Mouse (Mus musculus): ENCODE measurements around the gene Zfp316. TPM values are rescaled to one million over a fixed set of nuclear protein-coding genes. Genes with fewer than 3 reads are reported as not detected.
A peak's percentile ranks its signal among the peaks of the same experiment; 100 is the strongest.

The Zfp316 gene
- polyA plus RNA-seq, 1 experiment from 2014 or later: 2.2 TPM

- Histone ChIP-seq H3K36me3 (ENCODE audit: control insufficient read depth, insufficient read depth, low read length) (no peaks in the 10 kb centered on the region), H3K9ac (ENCODE audit: low read depth, low read length) (peak overlapping the region; percentile 63), H3K27me3 (ENCODE audit: control insufficient read depth, insufficient read depth, low read length) (peaks cover 51% of the 10 kb centered on the region), H3K27ac (ENCODE audit: low read depth, low read length) (no peak overlapping the region), H3K9me3 (ENCODE audit: control insufficient read depth, low read length) (no peaks in the 10 kb centered on the region; the same call in 1 of the 2 replicates), H3K4me3 (ENCODE audit: low read length) (peak overlapping the region; percentile 59), H3K4me1 (ENCODE audit: control insufficient read depth, insufficient read depth, low read length) (peaks cover 14% of the 10 kb centered on the region; the same call in 1 of the 2 replicates), H3K4me2 (replicated peaks; ENCODE audit: low read depth, low read length) (peak overlapping the region; percentile 98)
- 1% methylated on average over 18 of the region's 19 CpGs for WGBS
- ATAC-seq (ENCODE audit: low FRiP score, low TSS enrichment): no peak
Observed at GRCm38 (mm10) chr5:143292879-143293278, 23.1 kb upstream of the Zfp316 start.

DNA sequence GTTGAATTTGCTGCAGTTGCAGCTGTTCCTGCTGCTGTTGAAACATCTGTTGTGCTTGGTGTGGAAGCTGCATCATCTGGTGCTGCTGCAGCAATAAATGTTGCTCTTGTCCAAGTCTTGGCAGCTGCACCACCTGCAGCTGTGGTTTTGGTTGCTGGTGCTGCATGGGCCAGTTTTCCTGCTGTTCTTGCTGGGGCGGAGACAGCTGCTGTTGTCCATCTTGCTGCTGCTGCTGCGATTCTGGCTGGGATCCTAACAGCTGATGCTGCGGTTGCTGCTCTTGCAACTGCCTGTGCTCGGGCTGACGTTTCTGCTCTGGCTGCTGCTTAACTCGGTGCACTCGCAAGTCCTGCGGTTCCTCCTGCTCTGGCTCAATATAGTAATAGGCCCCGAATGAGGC, 19.5 kb upstream of the Zfp316 start:
- no peaks in the 10 kb centered on the region for H3K9me3 ChIP-seq (ENCODE audit: control insufficient read depth, low read length)
- H3K4me2 ChIP-seq (replicated peaks; ENCODE audit: low read depth, low read length): no peak overlapping the region
- no peaks in the 10 kb centered on the region for H3K36me3 ChIP-seq (ENCODE audit: control insufficient read depth, insufficient read depth, low read length)
- WGBS: 73% methylated on average over 9 of the region's 9 CpGs
- H3K27ac ChIP-seq (ENCODE audit: low read depth, low read length): no peak overlapping the region
- no peak overlapping the region for H3K4me3 ChIP-seq (ENCODE audit: low read length)
- peaks cover 14% of the 10 kb centered on the region; the same call in 1 of the 2 replicates for H3K4me1 ChIP-seq (ENCODE audit: control insufficient read depth, insufficient read depth, low read length)
- H3K9ac ChIP-seq (ENCODE audit: low read depth, low read length): no peak overlapping the region
- ATAC-seq (ENCODE audit: low FRiP score, low TSS enrichment): no peak
- H3K27me3 ChIP-seq (ENCODE audit: control insufficient read depth, insufficient read depth, low read length): peaks cover 72% of the 10 kb centered on the region

- peak overlapping the region; percentile 35; the same call in 1 of the 2 replicates for H3K9ac ChIP-seq (ENCODE audit: low read depth, low read length)
- 9% methylated on average over 9 of the region's 9 CpGs for WGBS
- peaks cover 10% of the 10 kb centered on the region; the same call in 1 of the 2 replicates for H3K4me1 ChIP-seq (ENCODE audit: control insufficient read depth, insufficient read depth, low read length)
- H3K27me3 ChIP-seq (ENCODE audit: control insufficient read depth, insufficient read depth, low read length): peaks cover 64% of the 10 kb centered on the region
- no peak overlapping the region for H3K27ac ChIP-seq (ENCODE audit: low read depth, low read length)
- H3K9me3 ChIP-seq (ENCODE audit: control insufficient read depth, low read length): no peaks in the 10 kb centered on the region
- peak overlapping the region; percentile 49 for H3K4me2 ChIP-seq (replicated peaks; ENCODE audit: low read depth, low read length)
- H3K4me3 ChIP-seq (ENCODE audit: low read length): peak overlapping the region; percentile 29
- H3K36me3 ChIP-seq (ENCODE audit: control insufficient read depth, insufficient read depth, low read length): no peaks in the 10 kb centered on the region
- no peak for ATAC-seq (ENCODE audit: low FRiP score, low TSS enrichment)
Observed at GRCm38 (mm10) chr5:143288378-143288911, 18.6 kb upstream of the Zfp316 start.

DNA sequence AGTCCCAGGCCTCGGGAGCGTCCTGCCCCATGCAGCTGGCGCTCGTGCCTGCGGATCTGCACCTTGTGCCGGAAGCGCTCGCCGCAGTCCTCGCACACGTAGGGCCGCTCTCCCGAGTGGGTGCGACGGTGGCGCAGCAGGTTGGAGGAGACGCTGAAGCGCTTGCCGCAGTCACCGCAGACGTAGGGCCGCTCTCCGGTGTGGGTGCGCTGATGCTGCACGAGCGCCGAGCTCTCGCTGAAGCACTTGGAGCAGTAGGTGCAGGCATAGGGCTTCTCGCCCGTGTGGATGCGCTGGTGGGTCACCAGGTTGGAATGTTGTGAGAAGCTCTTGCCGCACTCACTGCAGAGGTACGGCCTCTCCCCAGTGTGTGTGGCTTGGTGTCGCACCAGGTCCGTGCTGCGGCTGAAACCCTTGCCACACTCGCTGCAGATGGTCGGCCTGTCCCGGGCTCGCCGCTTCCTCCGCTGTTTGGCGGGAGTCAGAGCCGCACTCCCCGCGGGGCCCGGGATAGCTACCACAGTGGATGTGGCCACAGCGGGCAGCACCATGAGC, 18.0 kb upstream of the Zfp316 start:
- H3K4me1 ChIP-seq (ENCODE audit: control insufficient read depth, insufficient read depth, low read length): peaks cover 5% of the 10 kb centered on the region; the same call in 1 of the 2 replicates
- H3K36me3 ChIP-seq (ENCODE audit: control insufficient read depth, insufficient read depth, low read length): no peaks in the 10 kb centered on the region
- peak overlapping the region; percentile 49 for H3K4me2 ChIP-seq (replicated peaks; ENCODE audit: low read depth, low read length)
- peak; percentile 30; the same call in 1 of the 2 replicates for ATAC-seq (ENCODE audit: low FRiP score, low TSS enrichment)
- peaks cover 58% of the 10 kb centered on the region for H3K27me3 ChIP-seq (ENCODE audit: control insufficient read depth, insufficient read depth, low read length)
- WGBS: 1% methylated on average over 47 of the region's 48 CpGs
- H3K9ac ChIP-seq (ENCODE audit: low read depth, low read length): peak overlapping the region; percentile 35; the same call in 1 of the 2 replicates
- H3K4me3 ChIP-seq (ENCODE audit: low read length): peak overlapping the region; percentile 29
- no peaks in the 10 kb centered on the region for H3K9me3 ChIP-seq (ENCODE audit: control insufficient read depth, low read length)
- H3K27ac ChIP-seq (ENCODE audit: low read depth, low read length): no peak overlapping the region

GRCm38 (mm10) chr5:143284762-143285161, 14.9 kb upstream of the Zfp316 start:
- ATAC-seq (ENCODE audit: low FRiP score, low TSS enrichment): no peak
- no peaks in the 10 kb centered on the region for H3K36me3 ChIP-seq (ENCODE audit: control insufficient read depth, insufficient read depth, low read length)
- H3K9ac ChIP-seq (ENCODE audit: low read depth, low read length): no peak overlapping the region
- H3K9me3 ChIP-seq (ENCODE audit: control insufficient read depth, low read length): no peaks in the 10 kb centered on the region
- no peak overlapping the region for H3K4me2 ChIP-seq (replicated peaks; ENCODE audit: low read depth, low read length)
- H3K4me1 ChIP-seq (ENCODE audit: control insufficient read depth, insufficient read depth, low read length): no peaks in the 10 kb centered on the region
- H3K4me3 ChIP-seq (ENCODE audit: low read length): no peak overlapping the region
- WGBS: 57% methylated on average over 6 of the region's 6 CpGs
- no peak overlapping the region for H3K27ac ChIP-seq (ENCODE audit: low read depth, low read length)
- H3K27me3 ChIP-seq (ENCODE audit: control insufficient read depth, insufficient read depth, low read length): peaks cover 42% of the 10 kb centered on the region

GRCm38 (mm10) chr5:143279247-143279646, 9.4 kb upstream of the Zfp316 start:
- Histone ChIP-seq H3K9me3 (ENCODE audit: control insufficient read depth, low read length) (no peaks in the 10 kb centered on the region), H3K4me1 (ENCODE audit: control insufficient read depth, insufficient read depth, low read length) (no peaks in the 10 kb centered on the region), H3K4me2 (replicated peaks; ENCODE audit: low read depth, low read length) (no peak overlapping the region), H3K27me3 (ENCODE audit: control insufficient read depth, insufficient read depth, low read length) (no peaks in the 10 kb centered on the region; the same call in 1 of the 2 replicates), H3K4me3 (ENCODE audit: low read length) (no peak overlapping the region), H3K36me3 (ENCODE audit: control insufficient read depth, insufficient read depth, low read length) (no peaks in the 10 kb centered on the region), H3K27ac (ENCODE audit: low read depth, low read length) (no peak overlapping the region), H3K9ac (ENCODE audit: low read depth, low read length) (no peak overlapping the region)
- 0 out of 2 replicates have a peak, but pooled peaks have one; percentile 28 for ATAC-seq (ENCODE audit: low FRiP score, low TSS enrichment)
- WGBS: 45% methylated on average over 8 of the region's 10 CpGs

DNA sequence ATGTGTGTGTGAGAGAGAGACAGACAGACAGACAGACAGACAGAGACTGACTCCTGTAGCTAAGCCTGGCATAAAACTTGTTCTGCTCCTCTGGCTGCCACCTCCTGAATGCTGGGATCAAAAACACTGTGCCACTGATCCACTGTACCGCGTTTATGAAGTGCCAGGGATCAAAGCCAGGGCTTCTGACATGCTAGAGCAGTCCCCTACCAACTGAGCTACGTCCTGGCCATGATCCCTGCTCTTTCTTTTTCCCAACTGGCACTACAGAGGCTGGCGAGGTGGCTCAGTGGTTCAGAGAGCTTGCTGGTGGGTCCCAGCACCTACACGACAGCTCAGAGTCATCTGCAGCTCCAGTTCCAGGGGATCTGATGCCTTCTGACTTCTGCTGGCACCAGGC, 5.9 kb upstream of the Zfp316 start:
- no peak overlapping the region for H3K4me3 ChIP-seq (ENCODE audit: low read length)
- H3K36me3 ChIP-seq (ENCODE audit: control insufficient read depth, insufficient read depth, low read length): no peaks in the 10 kb centered on the region
- no peaks in the 10 kb centered on the region for H3K9me3 ChIP-seq (ENCODE audit: control insufficient read depth, low read length)
- H3K27ac ChIP-seq (ENCODE audit: low read depth, low read length): no peak overlapping the region
- ATAC-seq (ENCODE audit: low FRiP score, low TSS enrichment): no peak
- no peak overlapping the region for H3K4me2 ChIP-seq (replicated peaks; ENCODE audit: low read depth, low read length)
- H3K9ac ChIP-seq (ENCODE audit: low read depth, low read length): no peak overlapping the region
- no peaks in the 10 kb centered on the region; the same call in 1 of the 2 replicates for H3K27me3 ChIP-seq (ENCODE audit: control insufficient read depth, insufficient read depth, low read length)
- H3K4me1 ChIP-seq (ENCODE audit: control insufficient read depth, insufficient read depth, low read length): no peaks in the 10 kb centered on the region
- 48% methylated on average over 5 of the region's 5 CpGs for WGBS

- H3K27me3 ChIP-seq (ENCODE audit: control insufficient read depth, insufficient read depth, low read length): no peaks in the 10 kb centered on the region
- no peak overlapping the region for H3K4me3 ChIP-seq (ENCODE audit: low read length)
- no peak overlapping the region for H3K4me2 ChIP-seq (replicated peaks; ENCODE audit: low read depth, low read length)
- H3K9me3 ChIP-seq (ENCODE audit: control insufficient read depth, low read length): no peaks in the 10 kb centered on the region
- peaks cover 6% of the 10 kb centered on the region for H3K4me1 ChIP-seq (ENCODE audit: control insufficient read depth, insufficient read depth, low read length)
- H3K27ac ChIP-seq (ENCODE audit: low read depth, low read length): no peak overlapping the region
- 93% methylated on average over 16 of the region's 16 CpGs for WGBS
- no peaks in the 10 kb centered on the region for H3K36me3 ChIP-seq (ENCODE audit: control insufficient read depth, insufficient read depth, low read length)
- H3K9ac ChIP-seq (ENCODE audit: low read depth, low read length): no peak overlapping the region
- ATAC-seq (ENCODE audit: low FRiP score, low TSS enrichment): no peak
Observed at GRCm38 (mm10) chr5:143272540-143273330, 2.9 kb upstream of the Zfp316 start.

DNA sequence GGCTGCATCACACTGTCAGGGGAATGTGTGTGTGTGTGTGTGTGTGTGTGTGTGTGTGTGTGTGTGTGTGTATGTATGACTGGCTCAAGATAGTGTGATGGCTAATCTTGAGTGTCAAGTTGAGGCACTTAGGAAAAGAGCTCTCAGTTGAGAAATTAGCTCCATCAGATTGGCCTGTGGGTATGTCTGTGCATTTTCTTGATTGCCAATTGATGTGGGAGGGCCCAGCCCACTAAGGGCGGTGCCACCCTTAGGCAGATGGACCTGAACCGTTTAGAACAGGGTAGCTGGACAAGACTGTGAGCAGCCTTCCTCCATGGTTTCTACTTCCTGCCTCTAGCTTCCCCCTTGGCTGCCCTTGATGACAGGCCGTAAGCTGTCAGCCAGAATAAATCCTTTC, 2.3 kb upstream of the Zfp316 start:
- Histone ChIP-seq H3K9me3 (ENCODE audit: control insufficient read depth, low read length) (no peaks in the 10 kb centered on the region), H3K27ac (ENCODE audit: low read depth, low read length) (no peak overlapping the region), H3K27me3 (ENCODE audit: control insufficient read depth, insufficient read depth, low read length) (no peaks in the 10 kb centered on the region), H3K4me2 (replicated peaks; ENCODE audit: low read depth, low read length) (no peak overlapping the region), H3K4me1 (ENCODE audit: control insufficient read depth, insufficient read depth, low read length) (peaks cover 6% of the 10 kb centered on the region), H3K36me3 (ENCODE audit: control insufficient read depth, insufficient read depth, low read length) (no peaks in the 10 kb centered on the region), H3K4me3 (ENCODE audit: low read length) (no peak overlapping the region), H3K9ac (ENCODE audit: low read depth, low read length) (no peak overlapping the region)
- no peak for ATAC-seq (ENCODE audit: low FRiP score, low TSS enrichment)
- 64% methylated on average over 3 of the region's 3 CpGs for WGBS
